Mouse (Mus musculus): ENCODE results near the gene Camk1g. TPM values are rescaled to one million over a fixed set of nuclear protein-coding genes. Genes with fewer than 3 reads are reported as not detected.

Camk1g gene
- polyA plus RNA-seq, 1 experiment from 2014 or later, result 12.2 TPM

- Histone ChIP-seq H3K36me3 (ENCODE audit: control insufficient read depth, insufficient read depth, low read length) (no peaks in the 10 kb centered on the region), H3K4me2 (replicated peaks; ENCODE audit: low read depth, low read length) (no peak overlapping the region), H3K27me3 (ENCODE audit: control insufficient read depth, insufficient read depth, low read length) (no peaks in the 10 kb centered on the region), H3K9ac (ENCODE audit: low read depth, low read length) (no peak overlapping the region), H3K4me3 (ENCODE audit: low read depth, low read length) (no peak overlapping the region), H3K4me1 (replicated peaks; ENCODE audit: control insufficient read depth, insufficient read depth, low read length) (no peaks in the 10 kb centered on the region), H3K27ac (ENCODE audit: low read depth, low read length) (no peak overlapping the region), H3K9me3 (ENCODE audit: control insufficient read depth, low read length) (no peaks in the 10 kb centered on the region)
- DNase-seq (ENCODE audit: low spot score), result no peak
- WGBS, result 94% methylated on average over 1 of the region's 1 CpGs
- no peak for ATAC-seq (ENCODE audit: low FRiP score)
Measured at GRCm38 (mm10) chr1:193332671-193333070, 37.4 kb downstream of the Camk1g start.

GRCm38 (mm10) chr1:193332018-193332417, 38.1 kb downstream of the Camk1g start:
- no peaks in the 10 kb centered on the region for H3K27me3 ChIP-seq (ENCODE audit: control insufficient read depth, insufficient read depth, low read length)
- H3K27ac ChIP-seq (ENCODE audit: low read depth, low read length), result no peak overlapping the region
- H3K9me3 ChIP-seq (ENCODE audit: control insufficient read depth, low read length), result no peaks in the 10 kb centered on the region
- no peak overlapping the region for H3K4me3 ChIP-seq (ENCODE audit: low read depth, low read length)
- H3K4me2 ChIP-seq (replicated peaks; ENCODE audit: low read depth, low read length), result no peak overlapping the region
- ATAC-seq (ENCODE audit: low FRiP score) (no peak), DNase-seq (ENCODE audit: low spot score) (no peak)
- H3K36me3 ChIP-seq (ENCODE audit: control insufficient read depth, insufficient read depth, low read length), result no peaks in the 10 kb centered on the region
- no peak overlapping the region for H3K9ac ChIP-seq (ENCODE audit: low read depth, low read length)
- no peaks in the 10 kb centered on the region for H3K4me1 ChIP-seq (replicated peaks; ENCODE audit: control insufficient read depth, insufficient read depth, low read length)
- WGBS, result 84% methylated on average over 13 of the region's 13 CpGs

- H3K27me3 ChIP-seq (ENCODE audit: control insufficient read depth, insufficient read depth, low read length), result no peaks in the 10 kb centered on the region
- no peak overlapping the region for H3K9ac ChIP-seq (ENCODE audit: low read depth, low read length)
- DNase-seq (ENCODE audit: low spot score) (no peak), ATAC-seq (ENCODE audit: low FRiP score) (no peak)
- no peaks in the 10 kb centered on the region for H3K36me3 ChIP-seq (ENCODE audit: control insufficient read depth, insufficient read depth, low read length)
- H3K9me3 ChIP-seq (ENCODE audit: control insufficient read depth, low read length), result no peaks in the 10 kb centered on the region
- H3K4me1 ChIP-seq (replicated peaks; ENCODE audit: control insufficient read depth, insufficient read depth, low read length), result no peaks in the 10 kb centered on the region
- 80% methylated on average over 7 of the region's 7 CpGs for WGBS
- no peak overlapping the region for H3K4me2 ChIP-seq (replicated peaks; ENCODE audit: low read depth, low read length)
- H3K27ac ChIP-seq (ENCODE audit: low read depth, low read length), result no peak overlapping the region
- H3K4me3 ChIP-seq (ENCODE audit: low read depth, low read length), result no peak overlapping the region
Measured at GRCm38 (mm10) chr1:193330626-193331025, 39.5 kb downstream of the Camk1g start.

- H3K9ac ChIP-seq (ENCODE audit: low read depth, low read length), result no peak overlapping the region
- no peaks in the 10 kb centered on the region for H3K4me1 ChIP-seq (replicated peaks; ENCODE audit: control insufficient read depth, insufficient read depth, low read length)
- no peaks in the 10 kb centered on the region for H3K9me3 ChIP-seq (ENCODE audit: control insufficient read depth, low read length)
- no peak overlapping the region for H3K4me3 ChIP-seq (ENCODE audit: low read depth, low read length)
- no peak overlapping the region for H3K27ac ChIP-seq (ENCODE audit: low read depth, low read length)
- no peaks in the 10 kb centered on the region for H3K27me3 ChIP-seq (ENCODE audit: control insufficient read depth, insufficient read depth, low read length)
- ATAC-seq (ENCODE audit: low FRiP score) (peak; percentile 68), DNase-seq (ENCODE audit: low spot score) (peak; percentile 64)
- no peaks in the 10 kb centered on the region for H3K36me3 ChIP-seq (ENCODE audit: control insufficient read depth, insufficient read depth, low read length)
- 46% methylated on average over 10 of the region's 10 CpGs for WGBS
- H3K4me2 ChIP-seq (replicated peaks; ENCODE audit: low read depth, low read length), result no peak overlapping the region
Measured at GRCm38 (mm10) chr1:193330172-193330571, 39.9 kb downstream of the Camk1g start.

- ATAC-seq (ENCODE audit: low FRiP score) (no peak), DNase-seq (ENCODE audit: low spot score) (no peak)
- no peak overlapping the region for H3K4me3 ChIP-seq (ENCODE audit: low read depth, low read length)
- H3K27me3 ChIP-seq (ENCODE audit: control insufficient read depth, insufficient read depth, low read length), result no peaks in the 10 kb centered on the region
- H3K9ac ChIP-seq (ENCODE audit: low read depth, low read length), result no peak overlapping the region
- WGBS, result 84% methylated on average over 9 of the region's 9 CpGs
- no peaks in the 10 kb centered on the region for H3K9me3 ChIP-seq (ENCODE audit: control insufficient read depth, low read length)
- H3K27ac ChIP-seq (ENCODE audit: low read depth, low read length), result no peak overlapping the region
- H3K4me2 ChIP-seq (replicated peaks; ENCODE audit: low read depth, low read length), result no peak overlapping the region
- no peaks in the 10 kb centered on the region for H3K36me3 ChIP-seq (ENCODE audit: control insufficient read depth, insufficient read depth, low read length)
- H3K4me1 ChIP-seq (replicated peaks; ENCODE audit: control insufficient read depth, insufficient read depth, low read length), result no peaks in the 10 kb centered on the region
Measured at GRCm38 (mm10) chr1:193329557-193329956, 40.5 kb downstream of the Camk1g start.

- ATAC-seq (ENCODE audit: low FRiP score), result no peak
- no peaks in the 10 kb centered on the region for H3K36me3 ChIP-seq (ENCODE audit: control insufficient read depth, insufficient read depth, low read length)
- WGBS, result 79% methylated on average over 5 of the region's 5 CpGs
- no peak overlapping the region for H3K9ac ChIP-seq (ENCODE audit: low read depth, low read length)
- H3K4me3 ChIP-seq (ENCODE audit: low read depth, low read length), result no peak overlapping the region
- no peaks in the 10 kb centered on the region for H3K4me1 ChIP-seq (replicated peaks; ENCODE audit: control insufficient read depth, insufficient read depth, low read length)
- H3K4me2 ChIP-seq (replicated peaks; ENCODE audit: low read depth, low read length), result no peak overlapping the region
- H3K9me3 ChIP-seq (ENCODE audit: control insufficient read depth, low read length), result no peaks in the 10 kb centered on the region
- DNase-seq (ENCODE audit: low spot score), result no peak
- no peaks in the 10 kb centered on the region for H3K27me3 ChIP-seq (ENCODE audit: control insufficient read depth, insufficient read depth, low read length)
- H3K27ac ChIP-seq (ENCODE audit: low read depth, low read length), result no peak overlapping the region
Measured at GRCm38 (mm10) chr1:193327686-193328085, 42.4 kb downstream of the Camk1g start.

GRCm38 (mm10) chr1:193327216-193327615, 42.9 kb downstream of the Camk1g start:
- Histone ChIP-seq H3K36me3 (ENCODE audit: control insufficient read depth, insufficient read depth, low read length) (no peaks in the 10 kb centered on the region), H3K27ac (ENCODE audit: low read depth, low read length) (no peak overlapping the region), H3K27me3 (ENCODE audit: control insufficient read depth, insufficient read depth, low read length) (no peaks in the 10 kb centered on the region), H3K4me1 (replicated peaks; ENCODE audit: control insufficient read depth, insufficient read depth, low read length) (no peaks in the 10 kb centered on the region), H3K9ac (ENCODE audit: low read depth, low read length) (no peak overlapping the region), H3K4me3 (ENCODE audit: low read depth, low read length) (no peak overlapping the region), H3K9me3 (ENCODE audit: control insufficient read depth, low read length) (no peaks in the 10 kb centered on the region), H3K4me2 (replicated peaks; ENCODE audit: low read depth, low read length) (no peak overlapping the region)
- no peak for ATAC-seq (ENCODE audit: low FRiP score)
- 96% methylated on average over 1 of the region's 1 CpGs for WGBS
- no peak for DNase-seq (ENCODE audit: low spot score)

- ATAC-seq (ENCODE audit: low FRiP score) (no peak), DNase-seq (ENCODE audit: low spot score) (no peak)
- Histone ChIP-seq H3K9me3 (ENCODE audit: control insufficient read depth, low read length) (no peaks in the 10 kb centered on the region), H3K4me1 (replicated peaks; ENCODE audit: control insufficient read depth, insufficient read depth, low read length) (no peaks in the 10 kb centered on the region), H3K27ac (ENCODE audit: low read depth, low read length) (no peak overlapping the region), H3K9ac (ENCODE audit: low read depth, low read length) (no peak overlapping the region), H3K36me3 (ENCODE audit: control insufficient read depth, insufficient read depth, low read length) (no peaks in the 10 kb centered on the region), H3K27me3 (ENCODE audit: control insufficient read depth, insufficient read depth, low read length) (no peaks in the 10 kb centered on the region), H3K4me3 (ENCODE audit: low read depth, low read length) (no peak overlapping the region), H3K4me2 (replicated peaks; ENCODE audit: low read depth, low read length) (no peak overlapping the region)
- WGBS, result 76% methylated on average over 7 of the region's 7 CpGs
Measured at GRCm38 (mm10) chr1:193326456-193327145, 43.5 kb downstream of the Camk1g start.

GRCm38 (mm10) chr1:193325891-193326290, 44.2 kb downstream of the Camk1g start:
- Histone ChIP-seq H3K9ac (ENCODE audit: low read depth, low read length) (no peak overlapping the region), H3K4me3 (ENCODE audit: low read depth, low read length) (no peak overlapping the region), H3K4me1 (replicated peaks; ENCODE audit: control insufficient read depth, insufficient read depth, low read length) (no peaks in the 10 kb centered on the region), H3K4me2 (replicated peaks; ENCODE audit: low read depth, low read length) (no peak overlapping the region), H3K9me3 (ENCODE audit: control insufficient read depth, low read length) (no peaks in the 10 kb centered on the region), H3K36me3 (ENCODE audit: control insufficient read depth, insufficient read depth, low read length) (no peaks in the 10 kb centered on the region), H3K27me3 (ENCODE audit: control insufficient read depth, insufficient read depth, low read length) (no peaks in the 10 kb centered on the region), H3K27ac (ENCODE audit: low read depth, low read length) (no peak overlapping the region)
- no peak for DNase-seq (ENCODE audit: low spot score)
- WGBS, result 89% methylated on average over 6 of the region's 6 CpGs
- ATAC-seq (ENCODE audit: low FRiP score), result no peak
